Mouse (Mus musculus): ENCODE measurements around the gene Atxn1. TPM values are rescaled to one million over a fixed set of nuclear protein-coding genes. Genes with fewer than 3 reads are reported as not detected.
A peak's percentile ranks its signal among the peaks of the same experiment; 100 is the strongest.

Atxn1 gene
- total and polyA plus RNA-seq, 3 experiments, result 0.39 to 1.1 TPM; not detected in 1

GRCm38 (mm10) chr13:45511706-45512435 lies 452.9 kb downstream of the Atxn1 start:
- Histone ChIP-seq H3K4me1 (ENCODE audit: control insufficient read depth in 1 of 2, insufficient read depth in 2 of 2, low read length in 2 of 2) (peaks cover 15 to 49% of the 10 kb centered on the region in 2 experiments), H3K36me3 (ENCODE audit: control insufficient read depth in 1 of 2, insufficient read depth in 2 of 2, low read length in 2 of 2) (peaks cover 0 to 27% of the 10 kb centered on the region in 2 experiments; a peak in 2 of 4 replicates), H3K9ac (ENCODE audit: control insufficient read depth, low read depth, low read length, poor library complexity, severe bottlenecking) (peak overlapping the region; percentile 64), H3K79me2 (ENCODE audit: control insufficient read depth, insufficient read depth, low read length, poor library complexity) (peaks cover 8% of the 10 kb centered on the region), H3K27ac (ENCODE audit: control insufficient read depth, low read depth, low read length) (peak overlapping the region; percentile 98), H3K4me3 (ENCODE audit: control insufficient read depth in 1 of 2, insufficient read depth in 1 of 2, low read depth in 2 of 2, low read length in 2 of 2) (peak overlapping the region in 1 of 2 experiments; percentile 48; a peak in 2 of 4 replicates), H3K9me3 (replicated peaks; ENCODE audit: insufficient read depth, low read length) (no peaks in the 10 kb centered on the region), H3K27me3 (ENCODE audit: control insufficient read depth in 1 of 2, insufficient read depth in 2 of 2, low read length in 2 of 2) (no peaks in the 10 kb centered on the region)
- DNase-seq (ENCODE audit: low read depth, low spot score), result peak; percentile 89
- 0 out of 2 replicates have a peak, but pooled peaks have one; percentile 10 for TF ChIP-seq TBP (IDR thresholded peaks at IDR 0.05; ENCODE audit: low read depth, low read length)
- TF ChIP-seq MYB (IDR thresholded peaks at IDR 0.05; ENCODE audit: low read depth, low read length), result no peak; the same call in 1 of the 2 replicates
- no peak for TF ChIP-seq CTCF (IDR thresholded peaks at IDR 0.05 in 2 of 3, conservative IDR thresholded peaks at IDR 0.05 in 1 of 3; ENCODE audit: control insufficient read depth in 1 of 3, insufficient read depth in 1 of 3, low read depth in 2 of 3, low read length in 3 of 3, poor library complexity in 1 of 3, severe bottlenecking in 1 of 3)
- TF ChIP-seq CHD1 (IDR thresholded peaks at IDR 0.05; ENCODE audit: low read depth, low read length), result no peak
- no peak for TF ChIP-seq POLR2AphosphoS2 (IDR thresholded peaks at IDR 0.05; ENCODE audit: low read length)
- TF ChIP-seq ELF1 (IDR thresholded peaks at IDR 0.05; ENCODE audit: low read depth, low read length), result no peak; the same call in 1 of the 2 replicates
- TF ChIP-seq UBTF (IDR thresholded peaks at IDR 0.05; ENCODE audit: borderline replicate concordance, insufficient read depth, low read depth, low read length), result no peak
- TF ChIP-seq POLR2AphosphoS5 (IDR thresholded peaks at IDR 0.05; ENCODE audit: borderline replicate concordance, low read depth, low read length), result no peak
- TF ChIP-seq POLR2A (IDR thresholded peaks at IDR 0.05; ENCODE audit: control insufficient read depth in 1 of 2, insufficient read depth in 1 of 2, low read depth in 1 of 2, low read length in 2 of 2, poor library complexity in 1 of 2), result no peak
- no peak for TF ChIP-seq KAT2A (conservative IDR thresholded peaks at IDR 0.05; ENCODE audit: low read depth, low read length)
- TF ChIP-seq GABPA (IDR thresholded peaks at IDR 0.05; ENCODE audit: low read depth, low read length), result no peak
- TF ChIP-seq ZNF384 (IDR thresholded peaks at IDR 0.05; ENCODE audit: low read depth, low read length), result peak; percentile 37
- TF ChIP-seq ZKSCAN1 (IDR thresholded peaks at IDR 0.05; ENCODE audit: low read depth, low read length), result no peak
- peak; percentile 59; the same call in 1 of the 2 replicates for TF ChIP-seq BHLHE40 (IDR thresholded peaks at IDR 0.05; ENCODE audit: borderline replicate concordance, low read depth, low read length)
- peak; percentile 90 for TF ChIP-seq RCOR1 (IDR thresholded peaks at IDR 0.05; ENCODE audit: low read depth, low read length)
- 0 out of 2 replicates have a peak, but pooled peaks have one; percentile 27 for TF ChIP-seq MEF2A (IDR thresholded peaks at IDR 0.05; ENCODE audit: extremely low read depth, insufficient replicate concordance, low read depth, low read length, poor library complexity, severe bottlenecking)
- TF ChIP-seq HCFC1 (IDR thresholded peaks at IDR 0.05; ENCODE audit: low read depth, low read length), result peak; percentile 45; the same call in 1 of the 2 replicates
- TF ChIP-seq GATA1 (IDR thresholded peaks at IDR 0.05; ENCODE audit: low read depth, low read length), result peak; percentile 100
- no peak for TF ChIP-seq NRF1 (IDR thresholded peaks at IDR 0.05; ENCODE audit: insufficient read depth, low read depth, low read length, poor library complexity, severe bottlenecking)
- TF ChIP-seq TCF12 (IDR thresholded peaks at IDR 0.05; ENCODE audit: low read depth, low read length), result peak; percentile 98
- TF ChIP-seq MAZ (IDR thresholded peaks at IDR 0.05; ENCODE audit: low read depth, low read length), result peak; percentile 93
- TF ChIP-seq SIN3A (IDR thresholded peaks at IDR 0.05; ENCODE audit: low read length), result peak; percentile 68
- peak; percentile 90 for TF ChIP-seq TAL1 (IDR thresholded peaks at IDR 0.05; ENCODE audit: low read length)
- TF ChIP-seq USF2 (IDR thresholded peaks at IDR 0.05; ENCODE audit: borderline replicate concordance in 1 of 2, insufficient read depth in 1 of 2, low read depth in 1 of 2, low read length in 2 of 2), result no peak
- no peak for TF ChIP-seq SMC3 (IDR thresholded peaks at IDR 0.05; ENCODE audit: low read depth, low read length)
- TF ChIP-seq RAD21 (IDR thresholded peaks at IDR 0.05; ENCODE audit: low read depth, low read length), result no peak
- peak; percentile 47; the same call in 1 of the 2 replicates for TF ChIP-seq MAFK (IDR thresholded peaks at IDR 0.05; ENCODE audit: borderline replicate concordance, low read depth, low read length)
- no peak for TF ChIP-seq CHD2 (IDR thresholded peaks at IDR 0.05; ENCODE audit: low read length)
- TF ChIP-seq MXI1 (IDR thresholded peaks at IDR 0.05; ENCODE audit: low read depth, low read length), result peak; percentile 68
- TF ChIP-seq E2F4 (IDR thresholded peaks at IDR 0.05; ENCODE audit: borderline replicate concordance, low read depth, low read length), result no peak
- TF ChIP-seq MAX (IDR thresholded peaks at IDR 0.05; ENCODE audit: low read length), result 0 out of 2 replicates have a peak, but pooled peaks have one; percentile 21
- TF ChIP-seq MYC (IDR thresholded peaks at IDR 0.05; ENCODE audit: low read depth, low read length), result peak; percentile 73
- TF ChIP-seq ZC3H11A (IDR thresholded peaks at IDR 0.05; ENCODE audit: low read depth, low read length), result 0 out of 2 replicates have a peak, but pooled peaks have one; percentile 0
- peak; percentile 95 to 96 for TF ChIP-seq EP300 (IDR thresholded peaks at IDR 0.05; ENCODE audit: low read depth in 1 of 2, low read length in 2 of 2)
- no peak for TF ChIP-seq NELFE (IDR thresholded peaks at IDR 0.05; ENCODE audit: low read depth, low read length)
